Mouse (Mus musculus) kidney, postnatal 0 days (tissue): ENCODE results near the gene Hmgb2. TPM values are rescaled to one million over a fixed set of nuclear protein-coding genes. Genes with fewer than 3 reads are reported as not detected.

Source experiments
- ATAC-seq: fragments of 200-750 bp; cut with Nextera tagmentation; replicated peaks from 2 replicates; pipeline ENCODE4 v1.8.0; 2017; ENCODE audit warnings: low read depth, moderate number of reproducible peaks, moderate TSS enrichment, moderate library complexity; ENCODE audit not compliant: low FRiP score
- DNase-seq: peaks from one replicate; pipeline ENCODE4 v3.0.0-alpha.2; 2016; ENCODE audit warnings: low spot score
- H3K27ac ChIP-seq: fragments of 300-500 bp; sonication (generic); 2 replicates; pipeline ENCODE4 v1.5.1; 2014; ENCODE audit warnings: mild to moderate bottlenecking
- H3K27me3 ChIP-seq: fragments of 300-500 bp; sonication (generic); 2 replicates; pipeline ENCODE4 v1.6.1; 2014; ENCODE audit warnings: low read length, mixed read lengths; ENCODE audit not compliant: insufficient read depth
- H3K36me3 ChIP-seq: fragments of 300-500 bp; sonication (generic); 2 replicates; pipeline ENCODE4 v1.6.1; 2014; ENCODE audit warnings: low read length, mixed read lengths; ENCODE audit not compliant: insufficient read depth
- H3K4me1 ChIP-seq: fragments of 300-500 bp; sonication (generic); replicated peaks from 2 replicates; pipeline ENCODE4 v1.6.1; 2014; ENCODE audit warnings: antibody characterized with exemption, low read length, mixed read lengths; ENCODE audit not compliant: insufficient read depth
- H3K4me2 ChIP-seq: fragments of 300-500 bp; sonication (generic); 2 replicates; pipeline ENCODE4 v1.6.1; 2014; ENCODE audit warnings: mild to moderate bottlenecking, low read length, moderate library complexity, mixed read lengths
- H3K4me3 ChIP-seq: fragments of 300-500 bp; sonication (generic); replicated peaks from 2 replicates; pipeline ENCODE4 v1.5.1; 2014; ENCODE audit warnings: low read depth, low read length
- H3K9ac ChIP-seq: fragments of 300-500 bp; sonication (generic); 2 replicates; pipeline ENCODE4 v1.6.1; 2014; ENCODE audit warnings: low read depth, low read length
- H3K9me3 ChIP-seq: fragments of 300-500 bp; sonication (generic); replicated peaks from 2 replicates; pipeline ENCODE4 v1.6.1; 2016; ENCODE audit warnings: low read length, inconsistent platforms, mixed read lengths
- CTCF ChIP-seq: IDR thresholded peaks from 2 replicates; pipeline ENCODE4 v1.5.1; 2016; ENCODE audit warnings: antibody characterized with exemption, low read depth, mild to moderate bottlenecking, moderate library complexity
- WGBS: fragments of 180-500 bp; shearing (Covaris S2); extraction: QIAGEN DNeasy Blood & Tissue Kit; methylation state at CpG from one replicate; pipeline ENCODE4 v1.1.7; 2014; 5-methylcytosine and 5-hydroxymethylcytosine counted together
- polyA plus RNA-seq: library from polyadenylated mRNA; unstranded; fragments of >200 nt; fragmentation: Nextera tagmentation; extraction: Ambion mirVana; gene quantifications from 2 replicates; pipeline ENCODE4 v1.2.1, GENCODE M21; 2015

Hmgb2 gene
- polyA plus RNA-seq, 1 experiment from 2014 or later = 307 TPM

DNA sequence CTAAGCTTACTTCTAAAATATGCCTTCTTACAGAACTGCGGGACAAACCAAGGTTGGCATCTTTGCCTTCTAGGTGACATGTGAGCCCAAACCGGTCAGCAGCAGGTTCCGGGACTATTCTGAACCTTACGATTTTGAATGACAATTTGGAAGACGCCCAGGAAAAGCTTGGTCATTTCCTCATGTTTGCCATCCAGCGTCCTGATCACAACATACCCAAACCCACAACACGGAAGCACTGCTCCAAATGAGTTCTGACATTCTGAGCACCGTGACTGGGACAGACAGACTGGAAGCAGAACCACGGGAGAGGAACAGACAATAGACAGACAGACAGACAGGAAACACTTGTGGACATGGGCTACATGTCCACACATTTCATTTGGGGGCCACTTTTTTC is 29.7 kb downstream of the Hmgb2 start:
- WGBS = 84% methylated on average over 9 of the region's 9 CpGs
- Histone ChIP-seq H3K4me3 (no peak overlapping the region), H3K36me3 (no peaks in the 10 kb centered on the region), H3K4me2 (no peak overlapping the region), H3K27me3 (no peaks in the 10 kb centered on the region), H3K4me1 (no peaks in the 10 kb centered on the region), H3K27ac (no peak overlapping the region), H3K9ac (no peak overlapping the region), H3K9me3 (no peaks in the 10 kb centered on the region)
- DNase-seq (no peak), ATAC-seq (no peak)
- no peak for TF ChIP-seq CTCF

DNA sequence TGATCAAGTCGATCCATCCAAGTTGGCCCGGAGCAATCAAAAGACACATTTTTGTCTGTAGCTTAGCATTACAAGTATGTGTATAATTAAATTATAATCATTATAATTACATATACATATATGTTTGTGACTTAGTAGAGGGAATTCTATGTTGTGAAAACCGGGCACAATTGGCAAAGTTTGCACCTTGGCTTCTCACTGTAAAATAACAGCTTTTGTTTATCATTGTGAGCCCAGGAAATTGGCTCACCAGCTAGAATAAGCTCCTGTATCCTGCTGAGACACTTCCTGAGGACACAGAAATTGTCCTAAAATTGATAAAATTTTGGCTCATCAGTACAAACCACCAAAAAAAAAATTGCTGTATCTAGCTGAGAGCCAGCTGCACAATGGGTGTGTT is 34.7 kb downstream of the Hmgb2 start:
- no peak overlapping the region for H3K9ac ChIP-seq
- no peak for TF ChIP-seq CTCF
- WGBS = 90% methylated on average over 3 of the region's 3 CpGs
- H3K4me2 ChIP-seq = no peak overlapping the region
- H3K4me1 ChIP-seq = 0 out of 2 replicates have a peak, but pooled peaks cover 2% of the 10 kb centered on the region
- no peaks in the 10 kb centered on the region for H3K27me3 ChIP-seq
- no peak overlapping the region for H3K4me3 ChIP-seq
- no peaks in the 10 kb centered on the region for H3K9me3 ChIP-seq
- no peak overlapping the region for H3K27ac ChIP-seq
- no peak for ATAC-seq
- DNase-seq = no peak
- H3K36me3 ChIP-seq = no peaks in the 10 kb centered on the region

DNA sequence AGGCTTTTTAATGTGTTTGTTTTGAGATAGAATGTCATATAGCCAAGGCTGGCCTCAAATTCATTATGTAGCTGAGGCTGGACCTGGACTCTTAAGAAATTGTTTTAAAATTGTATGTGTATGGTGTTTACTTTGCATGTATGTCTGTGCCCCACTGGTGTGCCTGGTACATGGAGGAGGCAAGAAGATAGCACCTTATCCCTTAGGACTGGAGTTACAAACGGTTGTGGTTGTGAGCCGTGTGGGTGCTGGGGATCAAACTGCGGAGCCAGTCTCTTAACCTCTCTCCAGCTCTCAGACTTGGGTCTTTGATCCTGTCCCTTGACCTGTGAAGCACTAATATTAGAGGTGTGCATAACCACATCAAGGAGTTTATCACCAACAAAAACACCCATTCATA is 35.1 kb downstream of the Hmgb2 start:
- DNase-seq (no peak), ATAC-seq (no peak)
- Histone ChIP-seq H3K27me3 (no peaks in the 10 kb centered on the region), H3K4me1 (0 out of 2 replicates have a peak, but pooled peaks cover 2% of the 10 kb centered on the region), H3K36me3 (no peaks in the 10 kb centered on the region), H3K4me2 (no peak overlapping the region), H3K27ac (no peak overlapping the region), H3K9me3 (no peaks in the 10 kb centered on the region), H3K9ac (no peak overlapping the region), H3K4me3 (no peak overlapping the region)
- WGBS = 53% methylated on average over 3 of the region's 3 CpGs
- TF ChIP-seq CTCF = no peak

DNA sequence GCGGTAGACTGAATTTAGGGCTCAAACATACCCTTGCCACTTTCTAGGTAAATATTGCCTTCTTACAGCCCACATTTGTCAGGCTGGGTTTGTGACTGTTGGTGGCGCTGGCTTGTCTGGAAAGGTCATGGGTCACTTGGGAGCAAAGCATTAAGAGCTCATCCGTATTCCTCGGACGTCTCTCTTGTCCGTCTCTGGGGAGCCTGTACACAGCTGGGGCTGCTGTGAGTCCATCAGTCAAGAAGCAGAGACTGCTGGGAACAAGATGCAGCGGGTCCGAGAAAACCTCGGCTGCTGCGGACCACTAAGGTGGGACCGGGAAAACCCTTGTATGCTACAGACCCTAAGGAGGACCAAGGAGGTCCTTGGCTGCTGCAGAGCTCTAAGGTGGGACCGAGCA is 35.9 kb downstream of the Hmgb2 start:
- no peaks in the 10 kb centered on the region for H3K27me3 ChIP-seq
- 0 out of 2 replicates have a peak, but pooled peaks cover 2% of the 10 kb centered on the region for H3K4me1 ChIP-seq
- no peak overlapping the region for H3K4me3 ChIP-seq
- no peaks in the 10 kb centered on the region for H3K9me3 ChIP-seq
- DNase-seq (no peak), ATAC-seq (no peak)
- no peaks in the 10 kb centered on the region for H3K36me3 ChIP-seq
- WGBS = 44% methylated on average over 12 of the region's 12 CpGs
- H3K4me2 ChIP-seq = no peak overlapping the region
- no peak overlapping the region for H3K27ac ChIP-seq
- no peak overlapping the region for H3K9ac ChIP-seq
- no peak for TF ChIP-seq CTCF

DNA sequence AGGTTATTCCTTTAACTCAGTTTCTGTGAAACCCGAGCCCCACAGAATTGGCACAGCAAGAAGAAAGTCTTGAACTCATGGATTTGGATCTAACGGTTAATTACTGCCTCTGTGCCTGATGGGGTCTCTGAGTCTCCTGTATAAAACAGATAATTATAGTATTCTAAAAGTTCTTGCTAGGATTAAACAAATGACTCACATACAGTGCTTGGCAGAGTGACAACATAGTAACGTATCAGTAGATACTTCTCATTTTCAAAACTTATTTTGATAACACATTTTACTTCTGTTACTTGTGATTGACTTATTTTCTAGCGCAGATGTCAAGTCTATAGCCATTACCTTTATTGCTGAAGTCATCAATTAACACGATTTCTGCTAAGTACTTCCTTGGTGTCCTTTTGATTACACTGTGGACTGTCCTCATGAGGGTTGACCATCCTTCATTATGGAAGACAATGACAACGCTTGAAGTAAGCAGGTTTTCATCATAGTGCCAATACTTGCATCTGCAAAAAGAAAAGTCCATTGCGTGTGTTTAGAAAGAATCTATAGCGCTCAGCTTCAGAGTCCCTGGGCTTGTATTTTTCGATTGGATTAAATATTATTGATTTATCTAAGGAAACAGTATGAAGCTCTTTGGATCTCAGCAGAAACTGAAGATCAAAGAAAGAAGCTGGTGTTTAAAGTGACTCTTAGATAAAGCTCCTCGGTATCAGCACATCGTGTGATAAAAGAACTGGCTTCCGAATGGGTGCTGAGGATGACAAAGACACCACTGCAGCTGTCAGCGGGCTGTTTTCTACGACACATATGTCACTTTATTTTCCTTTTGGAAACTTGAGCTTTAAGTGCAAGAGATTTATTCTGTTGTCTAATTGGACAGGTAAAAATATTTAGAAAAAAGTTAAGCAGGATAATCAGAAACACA is 40.7 kb downstream of the Hmgb2 start:
- Histone ChIP-seq H3K4me2 (no peak overlapping the region), H3K27ac (no peak overlapping the region), H3K9me3 (no peaks in the 10 kb centered on the region), H3K4me3 (no peak overlapping the region), H3K9ac (no peak overlapping the region), H3K4me1 (0 out of 2 replicates have a peak, but pooled peaks cover 2% of the 10 kb centered on the region), H3K27me3 (no peaks in the 10 kb centered on the region), H3K36me3 (no peaks in the 10 kb centered on the region)
- DNase-seq (no peak), ATAC-seq (no peak)
- WGBS = 89% methylated on average over 14 of the region's 14 CpGs
- no peak for TF ChIP-seq CTCF

DNA sequence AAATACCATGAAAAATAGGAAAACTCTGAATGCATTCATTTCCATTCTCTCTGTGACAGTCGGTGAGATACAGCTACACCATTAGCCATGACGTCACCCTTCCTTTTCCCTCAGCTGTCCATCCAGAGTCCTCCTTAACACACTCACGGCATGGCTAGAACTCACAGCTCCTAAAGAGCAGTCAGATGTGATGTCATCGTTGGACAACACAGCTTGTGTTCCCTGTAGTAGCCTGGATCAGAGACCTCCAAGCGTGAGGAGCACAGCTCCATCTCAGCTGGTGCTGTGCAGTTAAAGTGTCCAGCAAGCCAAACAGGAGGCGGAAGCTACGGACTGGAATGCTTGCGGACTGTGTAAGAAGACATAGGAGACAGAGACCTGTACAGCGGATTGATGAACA is 49.2 kb downstream of the Hmgb2 start:
- Histone ChIP-seq H3K27ac (no peak overlapping the region), H3K36me3 (no peaks in the 10 kb centered on the region), H3K4me1 (no peaks in the 10 kb centered on the region), H3K9me3 (no peaks in the 10 kb centered on the region), H3K4me2 (no peak overlapping the region), H3K27me3 (no peaks in the 10 kb centered on the region), H3K9ac (no peak overlapping the region), H3K4me3 (no peak overlapping the region)
- no peak for TF ChIP-seq CTCF
- ATAC-seq (no peak), DNase-seq (no peak)
- 78% methylated on average over 9 of the region's 9 CpGs for WGBS
